Mouse (Mus musculus) adrenal gland, postnatal 10 days (tissue): Measurements from ENCODE around the gene Shld2. TPM values are rescaled to one million over a fixed set of nuclear protein-coding genes. Genes with fewer than 3 reads are reported as not detected.
A peak's percentile ranks its signal among the peaks of the same experiment; 100 is the strongest.
"Not testable (repeated sequence)": the region's sequence is repeated elsewhere in the genome, so short reads cannot be mapped to it uniquely, and the experiment has no call there.

Experiments used
- DNase-seq: peaks from one replicate; pipeline ENCODE4 v3.0.0; 2021; ENCODE audit warnings: mixed read lengths
- total RNA-seq, 2 experiments: library from RNA; stranded (reverse); gene quantifications; 2 replicates each; pipeline ENCODE4 v1.2.3; 2021

The Shld2 gene
- total RNA-seq, 2 experiments from 2014 or later: 10.5 to 13.8 TPM

- DNase-seq: no peak
Measured at GRCm38 (mm10) chr14:34323576-34324085, 13.3 kb upstream of the Shld2 start.

- DNase-seq: no peak
Measured at GRCm38 (mm10) chr14:34318113-34318512, 7.8 kb upstream of the Shld2 start.

- no peak for DNase-seq
Measured at GRCm38 (mm10) chr14:34317431-34317830, 7.1 kb upstream of the Shld2 start.

- DNase-seq: no peak
Measured at GRCm38 (mm10) chr14:34316346-34316745, 6.1 kb upstream of the Shld2 start.

- DNase-seq: no peak
Measured at GRCm38 (mm10) chr14:34314796-34315195, 4.5 kb upstream of the Shld2 start.

- not testable (repeated sequence) for DNase-seq
Measured at GRCm38 (mm10) chr14:34314383-34314782, 4.1 kb upstream of the Shld2 start.

GRCm38 (mm10) chr14:34313612-34314011 is 3.3 kb upstream of the Shld2 start:
- DNase-seq: no peak

GRCm38 (mm10) chr14:34312339-34313048 is 2.2 kb upstream of the Shld2 start:
- no peak for DNase-seq

GRCm38 (mm10) chr14:34311691-34312090 is 1.4 kb upstream of the Shld2 start:
- peak; percentile 43 for DNase-seq

GRCm38 (mm10) chr14:34311021-34311631 is 833 bp upstream of the Shld2 start:
- DNase-seq: peak; percentile 67

GRCm38 (mm10) chr14:34309907-34310233 is 423 bp downstream of the Shld2 start:
- DNase-seq: no peak

GRCm38 (mm10) chr14:34309266-34309665 is 1.0 kb downstream of the Shld2 start:
- no peak for DNase-seq

GRCm38 (mm10) chr14:34303265-34303680 is 7.0 kb downstream of the Shld2 start:
- DNase-seq: no peak

GRCm38 (mm10) chr14:34302681-34303242 is 7.5 kb downstream of the Shld2 start:
- DNase-seq: no peak

- no peak for DNase-seq
Measured at GRCm38 (mm10) chr14:34298871-34299700, 11.2 kb downstream of the Shld2 start.

GRCm38 (mm10) chr14:34297634-34298033 is 12.7 kb downstream of the Shld2 start:
- no peak for DNase-seq

- peak; percentile 36 for DNase-seq
Measured at GRCm38 (mm10) chr14:34297038-34297437, 13.3 kb downstream of the Shld2 start.

GRCm38 (mm10) chr14:34296350-34296749 is 13.9 kb downstream of the Shld2 start:
- no peak for DNase-seq

GRCm38 (mm10) chr14:34293641-34294040 is 16.7 kb downstream of the Shld2 start:
- no peak for DNase-seq

- DNase-seq: no peak
Measured at GRCm38 (mm10) chr14:34290229-34290628, 20.1 kb downstream of the Shld2 start.

- no peak for DNase-seq
Measured at GRCm38 (mm10) chr14:34289259-34290015, 20.9 kb downstream of the Shld2 start.

- DNase-seq: no peak
Measured at GRCm38 (mm10) chr14:34288396-34288795, 21.9 kb downstream of the Shld2 start.
